Mouse (Mus musculus) small intestine, adult 2 months (tissue): ENCODE results near the gene Gm2000. TPM values are rescaled to one million over a fixed set of nuclear protein-coding genes. Genes with fewer than 3 reads are reported as not detected.

Source experiments
- H3K27ac ChIP-seq: fragments of 200-500 bp; 2 replicates; pipeline ENCODE4 v1.5.1; 2012; ENCODE audit warnings: low read depth, low read length, control low read depth, inconsistent platforms; ENCODE audit not compliant: insufficient read depth
- H3K27me3 ChIP-seq: fragments of 200-500 bp; 2 replicates; pipeline ENCODE4 v1.6.1; 2012; ENCODE audit warnings: mild to moderate bottlenecking, moderate library complexity, low read length, inconsistent platforms; ENCODE audit not compliant: control insufficient read depth, insufficient read depth
- H3K36me3 ChIP-seq: fragments of 200-500 bp; 2 replicates; pipeline ENCODE4 v1.6.1; 2012; ENCODE audit warnings: mild to moderate bottlenecking, low read length, control low read depth, inconsistent platforms; ENCODE audit not compliant: control insufficient read depth, insufficient read depth
- H3K4me1 ChIP-seq: fragments of 200-500 bp; 2 replicates; pipeline ENCODE4 v1.6.1; 2012; ENCODE audit warnings: low read length, inconsistent platforms, mixed read lengths; ENCODE audit not compliant: control insufficient read depth, insufficient read depth, insufficient read length
- H3K4me3 ChIP-seq: fragments of 200-500 bp; 2 replicates; pipeline ENCODE4 v1.5.1; 2012; ENCODE audit warnings: low read depth, mild to moderate bottlenecking, control low read depth, inconsistent platforms, low read length, moderate library complexity
- CTCF ChIP-seq: fragments of 200-500 bp; IDR thresholded peaks from 2 replicates; pipeline ENCODE4 v1.5.1; 2012; ENCODE audit warnings: low read depth, mild to moderate bottlenecking, control low read depth, inconsistent platforms, low read length, moderate library complexity, mixed read lengths; ENCODE audit not compliant: insufficient replicate concordance, insufficient read length; ENCODE audit errors: extremely low read depth
- POLR2A ChIP-seq: fragments of 200-500 bp; IDR thresholded peaks from 2 replicates; pipeline ENCODE4 v1.6.1; 2012; ENCODE audit warnings: low read depth, mild to moderate bottlenecking, control low read depth, inconsistent platforms, low read length, moderate library complexity
- WGBS: fragments of 180-500 bp; shearing (Covaris S2); methylation state at CpG from one replicate; pipeline ENCODE4 v1.1.7; 2018; 5-methylcytosine and 5-hydroxymethylcytosine counted together
- polyA plus RNA-seq: library from polyadenylated mRNA; depleted of rRNA; stranded (reverse); fragments of >200 nt; gene quantifications from 2 replicates; pipeline ENCODE4 v1.2.3, GENCODE M21; 2012; rRNA removed

The Gm2000 gene
- polyA plus RNA-seq, 1 experiment = 9.2 TPM

DNA sequence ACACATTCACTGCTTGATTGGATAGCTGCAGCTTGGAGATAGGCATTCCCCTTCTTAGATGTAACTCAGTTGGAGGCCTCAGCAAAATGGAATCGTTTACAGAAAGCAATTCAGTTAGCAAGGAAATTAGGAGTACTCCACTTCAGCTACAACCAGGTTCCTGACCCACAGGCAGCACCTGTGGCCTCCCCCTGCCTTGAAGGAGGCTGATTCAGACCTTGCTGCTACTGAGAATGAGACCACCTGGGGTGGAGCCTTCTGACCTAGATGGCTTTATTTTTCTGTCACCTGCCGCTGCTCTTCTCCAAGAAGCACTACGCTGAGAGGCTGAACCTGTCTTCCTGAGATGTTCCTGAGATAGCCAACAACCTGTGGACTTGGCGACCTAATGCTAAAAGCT lies 42.7 kb downstream of the Gm2000 start:
- no peak overlapping the region for H3K27ac ChIP-seq
- TF ChIP-seq CTCF = no peak
- TF ChIP-seq POLR2A = no peak
- no peaks in the 10 kb centered on the region for H3K4me1 ChIP-seq
- H3K4me3 ChIP-seq = no peak overlapping the region
- WGBS = 73% methylated on average over 4 of the region's 4 CpGs
- no peaks in the 10 kb centered on the region for H3K36me3 ChIP-seq
- no peaks in the 10 kb centered on the region for H3K27me3 ChIP-seq

Other genes with a start within 250 kb of the Gm2000 start
- 0.16 and 0.17 TPM in 2 replicates for gene Fam163a, start 161.0 kb upstream of the Gm2000 start, polyA plus RNA-seq
- not detected in 2 replicates for gene Tdrd5, start 62.4 kb upstream of the Gm2000 start, polyA plus RNA-seq
- gene Nphs2, start 55.3 kb upstream of the Gm2000 start, polyA plus RNA-seq = 0.11 TPM in 1 of 2 replicates, not detected in the other
- gene Axdnd1, start 55.1 kb downstream of the Gm2000 start, polyA plus RNA-seq = not detected in 2 replicates
- gene Soat1, start 108.3 kb downstream of the Gm2000 start, polyA plus RNA-seq = 4.2 and 6.1 TPM in 2 replicates
- gene Gm10031, start 158.0 kb downstream of the Gm2000 start, polyA plus RNA-seq = 10.3 and 27.8 TPM in 2 replicates
- 3.7 and 4.3 TPM in 2 replicates for gene Abl2, start 192.7 kb downstream of the Gm2000 start, polyA plus RNA-seq